Mouse (Mus musculus): ENCODE measurements around the gene Ston1.

Gene Ston1

GRCm38 (mm10) chr17:88627150-88627549 is 29.7 kb downstream of the Ston1 start:
- DNase-seq: no peak

- no peak for DNase-seq
These were observed 31.3 kb downstream of the Ston1 start for GRCm38 (mm10) chr17:88628676-88629380.

- DNase-seq: peak in 1 of 2 experiments; percentile 16
These were observed 31.9 kb downstream of the Ston1 start for GRCm38 (mm10) chr17:88629381-88629759.

- no peak for DNase-seq
These were observed 32.6 kb downstream of the Ston1 start for GRCm38 (mm10) chr17:88629931-88630553.

GRCm38 (mm10) chr17:88630554-88630948 is 33.1 kb downstream of the Ston1 start:
- no peak for DNase-seq

GRCm38 (mm10) chr17:88632631-88633030 is 35.1 kb downstream of the Ston1 start:
- no peak for DNase-seq

GRCm38 (mm10) chr17:88636076-88636475 is 38.6 kb downstream of the Ston1 start:
- no peak for DNase-seq

- no peak for DNase-seq
These were observed 39.1 kb downstream of the Ston1 start for GRCm38 (mm10) chr17:88636587-88636986.

- peak; percentile 60 to 71 for DNase-seq
These were observed 43.5 kb downstream of the Ston1 start for GRCm38 (mm10) chr17:88641012-88641411.

- no peak for DNase-seq
These were observed 44.4 kb downstream of the Ston1 start for GRCm38 (mm10) chr17:88641836-88642235.

GRCm38 (mm10) chr17:88644876-88645275 is 47.4 kb downstream of the Ston1 start:
- DNase-seq: no peak

- DNase-seq: no peak
These were observed 47.8 kb downstream of the Ston1 start for GRCm38 (mm10) chr17:88645299-88645698.

GRCm38 (mm10) chr17:88647149-88647548 is 49.7 kb downstream of the Ston1 start:
- DNase-seq: no peak

- DNase-seq: peak; percentile 39 to 53
These were observed 54.5 kb downstream of the Ston1 start for GRCm38 (mm10) chr17:88652010-88652409.

GRCm38 (mm10) chr17:88652702-88653374 is 55.4 kb downstream of the Ston1 start:
- peak; percentile 71 to 80 for DNase-seq

- no peak for DNase-seq
These were observed 55.9 kb downstream of the Ston1 start for GRCm38 (mm10) chr17:88653375-88653769.

GRCm38 (mm10) chr17:88658510-88658909 is 61.0 kb downstream of the Ston1 start:
- no peak for DNase-seq

- DNase-seq: no peak
These were observed 68.6 kb downstream of the Ston1 start for GRCm38 (mm10) chr17:88666076-88666475.

- DNase-seq: peak; percentile 47 to 63
These were observed 71.0 kb downstream of the Ston1 start, which contains the start of gene Gtf2a1l for GRCm38 (mm10) chr17:88668452-88668851. Gene Gtf2a1l (plus strand): TSS chr17:88668660.

- no peak for DNase-seq
These were observed 72.4 kb downstream of the Ston1 start for GRCm38 (mm10) chr17:88669921-88670320.

- DNase-seq: no peak
These were observed 73.3 kb downstream of the Ston1 start for GRCm38 (mm10) chr17:88670800-88671199.

GRCm38 (mm10) chr17:88675310-88676309 is 78.1 kb downstream of the Ston1 start:
- DNase-seq: no peak

GRCm38 (mm10) chr17:88688226-88688625 is 90.7 kb downstream of the Ston1 start:
- no peak for DNase-seq
